Mouse (Mus musculus) frontal cortex, postnatal 10 days (tissue): ENCODE measurements around the gene Aff4.
"Not testable (repeated sequence)": the region's sequence is repeated elsewhere in the genome, so short reads cannot be mapped to it uniquely, and the experiment has no call there.

ENCODE experiments used
- DNase-seq, 2 experiments: peaks; one replicate each; pipeline ENCODE4 v3.0.0; 2022; ENCODE audit warnings: low spot score in 2 of 2, mixed read lengths in 1 of 2

Aff4 gene

GRCm38 (mm10) chr11:53337684-53338083 lies 12.9 kb upstream of the Aff4 start:
- no peak for DNase-seq

- not testable (repeated sequence) for DNase-seq
These were observed 9.6 kb upstream of the Aff4 start for GRCm38 (mm10) chr11:53341019-53341418.

DNA sequence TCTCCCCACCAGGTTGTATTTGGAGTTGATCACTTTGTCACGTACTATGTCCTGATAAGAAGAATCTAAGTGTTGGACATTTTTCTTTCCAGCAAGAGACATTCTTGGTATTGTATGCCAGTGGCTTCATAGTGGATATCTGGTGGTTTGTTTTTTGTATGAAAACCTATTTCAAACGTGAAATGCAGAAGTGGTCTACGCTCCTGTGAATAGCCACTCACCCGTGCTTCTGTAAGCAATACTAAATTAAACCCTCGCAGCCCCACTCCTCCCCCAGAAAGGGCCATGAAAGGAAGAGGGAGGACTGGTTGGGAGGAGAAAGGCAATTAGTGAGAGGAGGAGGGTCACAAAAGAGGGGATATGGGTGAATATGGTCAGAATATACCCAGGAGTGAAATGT lies 7.9 kb upstream of the Aff4 start:
- no peak for DNase-seq

DNA sequence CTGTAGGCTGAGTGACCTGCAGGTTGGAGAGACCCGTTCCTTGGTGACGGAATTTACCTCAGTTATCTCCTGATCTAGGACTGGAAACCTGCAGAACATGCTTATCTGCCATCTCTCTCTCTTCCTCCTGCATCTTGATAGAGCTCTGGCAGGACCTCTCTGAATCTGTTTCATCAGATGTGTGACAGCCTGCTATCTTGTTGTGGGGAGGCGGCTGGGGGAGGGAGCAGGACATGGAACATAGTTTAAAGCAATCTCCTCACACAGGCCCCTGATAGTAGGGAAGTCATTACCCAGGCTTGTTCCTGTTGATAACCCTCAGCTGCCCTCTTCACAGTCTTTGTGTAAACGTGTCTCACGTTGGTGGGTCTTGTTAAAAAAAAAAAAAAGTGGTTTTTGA lies 5.3 kb upstream of the Aff4 start:
- no peak for DNase-seq

GRCm38 (mm10) chr11:53345738-53346137 lies 4.9 kb upstream of the Aff4 start:
- no peak for DNase-seq

DNA sequence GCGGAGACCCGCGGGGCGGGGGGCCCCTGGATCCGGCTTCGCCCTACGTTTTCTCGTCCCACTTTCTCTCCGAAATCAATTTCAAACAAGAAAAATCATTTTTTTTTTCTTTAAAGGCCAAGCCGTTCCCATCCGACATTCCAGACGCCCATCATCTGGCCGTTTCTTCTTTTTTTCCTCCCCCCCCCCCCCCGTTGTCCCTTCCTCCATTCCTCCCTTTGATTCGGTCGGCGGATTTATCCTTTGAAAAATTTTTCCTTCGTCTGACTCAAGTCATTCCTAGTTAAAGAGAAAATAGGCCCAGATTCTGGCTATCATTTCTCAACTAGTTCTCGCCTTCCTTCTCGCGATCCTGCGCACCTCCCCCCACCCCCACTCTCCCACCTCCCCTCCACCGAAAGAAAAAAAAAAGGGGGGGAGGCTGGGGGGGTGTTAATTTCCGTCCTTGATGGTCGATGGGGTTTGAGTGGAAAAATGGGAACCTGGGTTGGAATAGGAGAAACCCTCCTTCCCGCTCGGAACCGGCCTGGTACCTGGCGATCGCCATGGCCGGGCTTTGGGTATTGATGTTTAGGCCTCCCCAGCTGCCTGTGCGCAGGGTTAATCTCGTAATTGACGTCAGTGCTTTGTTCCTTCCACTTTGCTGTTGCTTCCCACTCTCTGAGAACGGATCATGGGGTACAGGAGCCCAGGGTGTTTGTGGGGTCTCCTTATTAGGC lies 750 bp downstream of the Aff4 start:
- peak; percentile 39 to 58 for DNase-seq

- DNase-seq: no peak
These were observed 1.4 kb downstream of the Aff4 start for GRCm38 (mm10) chr11:53351943-53352590.

DNA sequence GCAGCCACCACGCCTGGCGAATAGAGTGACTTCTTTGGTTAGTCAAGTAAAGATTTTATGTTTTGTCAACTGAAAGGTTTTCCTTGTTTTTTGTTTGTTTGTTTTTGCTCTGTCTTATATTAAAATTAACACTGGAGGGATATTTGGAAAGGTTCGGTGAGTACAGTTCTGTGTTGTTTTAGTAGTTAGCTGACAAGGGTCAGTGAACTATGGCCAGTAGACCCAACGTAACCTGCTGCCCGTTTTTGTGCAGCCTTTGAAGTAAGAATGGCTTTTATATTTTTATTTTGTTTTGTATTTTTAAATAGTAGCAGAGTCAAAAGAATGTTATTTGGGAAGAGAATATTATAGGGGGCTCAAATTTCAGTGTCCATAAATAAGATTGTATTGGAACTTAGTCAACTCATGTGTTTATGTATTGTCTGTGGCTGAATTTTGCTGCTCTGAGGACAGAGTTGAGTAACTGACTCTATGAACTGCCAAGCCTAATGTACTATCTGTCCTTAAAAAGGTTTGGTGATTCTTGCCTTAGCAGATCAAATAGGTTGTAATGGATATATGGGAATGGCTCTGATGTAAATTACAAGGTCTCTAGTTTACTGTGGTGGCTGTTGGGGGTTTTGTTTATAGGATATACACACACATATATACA lies 8.0 kb downstream of the Aff4 start:
- no peak for DNase-seq

GRCm38 (mm10) chr11:53367032-53367431 lies 16.4 kb downstream of the Aff4 start:
- DNase-seq: no peak

- DNase-seq: no peak
These were observed 28.3 kb downstream of the Aff4 start for GRCm38 (mm10) chr11:53378918-53379317.

GRCm38 (mm10) chr11:53383758-53384428 lies 33.3 kb downstream of the Aff4 start:
- no peak for DNase-seq

GRCm38 (mm10) chr11:53393856-53394255 lies 43.2 kb downstream of the Aff4 start:
- DNase-seq: no peak

GRCm38 (mm10) chr11:53403638-53404037 lies 53.0 kb downstream of the Aff4 start:
- DNase-seq: no peak

DNA sequence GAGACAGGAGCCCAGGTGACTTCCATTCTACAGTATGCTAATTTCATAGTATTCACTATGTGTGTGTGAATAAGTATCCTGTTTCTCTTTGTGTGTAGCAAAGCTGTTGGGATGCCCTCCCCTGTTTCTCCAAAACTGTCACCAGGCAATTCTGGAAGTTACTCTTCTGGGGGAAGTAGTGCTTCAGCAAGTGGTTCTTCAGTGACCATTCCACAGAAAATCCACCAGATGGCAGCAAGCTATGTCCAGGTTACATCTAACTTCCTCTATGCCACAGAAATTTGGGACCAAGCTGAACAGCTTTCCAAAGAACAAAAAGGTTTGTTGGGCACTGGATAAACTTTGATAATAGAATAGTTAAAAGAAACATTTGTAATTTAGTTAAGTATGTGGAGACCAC lies 61.1 kb downstream of the Aff4 start:
- no peak for DNase-seq

DNA sequence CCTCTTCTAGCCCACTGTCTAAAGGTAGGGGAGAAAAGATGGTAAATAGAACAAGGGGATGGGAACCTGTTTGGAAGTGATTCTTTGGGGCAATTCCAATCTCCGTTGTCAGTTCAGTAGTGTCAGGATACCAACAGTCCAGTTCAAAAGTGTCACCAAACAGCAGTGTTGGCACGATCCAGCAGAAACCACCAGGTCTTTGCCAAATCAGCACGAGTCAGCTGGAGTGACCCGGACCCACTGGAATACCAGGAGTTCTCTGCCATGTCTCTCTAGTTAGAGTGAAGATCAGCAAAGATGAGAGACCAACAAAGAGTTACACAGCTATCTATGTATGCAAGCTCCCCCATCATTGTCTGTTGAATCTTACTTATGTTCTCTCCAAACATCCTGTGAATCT lies 63.2 kb downstream of the Aff4 start:
- no peak for DNase-seq

- DNase-seq: no peak
These were observed 67.4 kb downstream of the Aff4 start for GRCm38 (mm10) chr11:53418048-53418447.

GRCm38 (mm10) chr11:53423036-53423435 lies 72.4 kb downstream of the Aff4 start, which contains the start of gene Leap2:
Gene Leap2, minus strand, starts transcription at chr11:53423170.
- DNase-seq: no peak

GRCm38 (mm10) chr11:53424826-53425225 lies 74.2 kb downstream of the Aff4 start:
- DNase-seq: no peak

DNA sequence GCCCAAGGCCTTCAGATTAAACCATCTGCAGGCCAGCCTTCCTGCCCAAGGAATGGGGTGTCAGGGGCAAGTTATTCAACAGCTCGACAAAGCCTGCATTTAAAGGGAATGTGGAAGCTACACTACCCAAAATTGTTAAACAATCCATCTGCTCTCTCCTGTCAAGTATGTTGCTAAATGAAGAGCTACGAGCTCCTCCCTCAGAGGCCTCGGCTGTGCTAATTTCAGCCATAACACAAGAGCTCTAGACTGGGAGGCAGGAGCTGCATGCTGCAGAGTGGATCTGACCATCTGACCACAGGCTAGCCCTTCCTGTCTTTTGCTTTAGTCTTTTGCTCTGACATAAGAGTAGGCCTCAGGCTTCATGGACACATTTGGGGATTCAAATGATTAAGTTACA lies 74.6 kb downstream of the Aff4 start:
- no peak for DNase-seq

- no peak for DNase-seq
These were observed 75.2 kb downstream of the Aff4 start for GRCm38 (mm10) chr11:53425711-53426255.

GRCm38 (mm10) chr11:53426914-53427313 lies 76.3 kb downstream of the Aff4 start:
- DNase-seq: not testable (repeated sequence)
